ENCODE assay signal across 8 mouse cellular contexts in the genomic region with DNA sequence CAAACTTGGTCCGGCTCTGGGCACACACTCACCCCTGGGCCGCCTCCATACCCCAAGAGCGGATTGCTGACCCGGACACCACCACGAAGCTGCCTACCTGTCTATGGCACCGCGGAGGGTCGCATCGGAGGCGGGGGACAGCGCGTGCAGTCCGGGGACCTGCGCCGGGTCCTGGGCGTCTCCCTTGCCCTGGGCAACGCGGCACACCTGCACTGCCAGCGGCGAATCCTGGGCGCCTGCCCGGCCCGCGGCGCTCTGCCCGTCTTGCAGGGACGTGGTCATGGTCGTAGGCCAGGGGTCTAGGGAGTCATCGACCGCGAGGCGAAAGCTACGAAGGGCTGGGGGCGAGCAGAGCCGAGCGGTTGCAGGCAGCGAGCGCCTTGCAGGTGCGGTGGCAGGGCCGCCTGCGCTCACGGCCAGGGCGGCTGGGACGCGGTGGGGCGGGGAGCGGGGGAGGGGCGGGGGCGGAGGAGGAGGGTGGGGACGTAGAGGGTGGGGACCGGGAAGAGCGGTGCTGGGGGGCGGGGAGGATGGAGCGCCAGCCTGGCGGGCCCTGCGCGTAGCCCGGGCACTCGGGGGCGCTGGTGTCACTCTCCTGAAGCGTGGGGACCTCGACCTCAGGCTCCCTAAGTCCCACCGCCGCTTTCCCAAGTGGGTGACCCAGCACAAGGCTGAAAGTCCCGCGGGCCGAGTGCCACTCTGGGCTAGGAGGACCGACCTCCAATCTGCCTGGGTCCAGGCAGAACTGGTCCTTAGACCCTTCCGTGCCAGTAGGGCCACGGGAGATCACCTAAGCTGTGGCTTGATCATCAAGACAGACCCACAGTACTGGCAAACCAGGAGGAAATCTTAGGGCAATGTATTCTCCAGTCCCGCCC. TPM values are rescaled to one million over a fixed set of nuclear protein-coding genes. Genes with fewer than 3 reads are reported as not detected.
DNase-seq lines count a peak whose midpoint lies in the region; ATAC-seq and TF ChIP-seq lines count a peak whose summit lies in the region.

No protein-coding gene starts in this region.

- in situ Hi-C loops in Patski (cut with MboI; ENCODE audit: low pct_unique_long_range_greater_than_20kb), result no loop called here

- DNase-seq in Patski (ENCODE audit: low read depth, low spot score), result no peak
- DNase-seq in cerebellum, adult 9-10 months, result peak; percentile 14
- DNase-seq in frontal cortex, adult 2 months (ENCODE audit: extremely low spot score in 1 of 2, low spot score in 1 of 2), result peak; percentile 19 to 62
- peak; percentile 55 to 76 for DNase-seq in layer of hippocampus, postnatal 10 days (ENCODE audit: low spot score in 2 of 2)
- DNase-seq in lung, postnatal 10 days, result peak; percentile 88
- peak; percentile 14 for DNase-seq in retina, postnatal 7 days (ENCODE audit: low read depth, low spot score)
- peak; percentile 17 for DNase-seq in urinary bladder, postnatal 10 days (ENCODE audit: low spot score)

- ATAC-seq in Patski, result peak; percentile 75
- peak; percentile 68 to 79 for ATAC-seq in hematopoietic stem cell, adult 5-6 weeks (replicated peaks in 1 of 2; ENCODE audit: insufficient read depth in 1 of 2, low FRiP score in 2 of 2, low TSS enrichment in 1 of 2, low read depth in 1 of 2, poor library complexity in 2 of 2, severe bottlenecking in 2 of 2)

- TF ChIP-seq CTCF in Patski (IDR thresholded peaks at IDR 0.05), result peak; percentile 69

- H3K27me3 ChIP-seq in Patski, result no peaks in the 10 kb centered on the region

- CTCF ChIA-PET in Patski (lab: Charles Lee), result interaction anchor here (0.9 to 1.8 kb wide), 4 partner anchors 47 to 309 kb away, joined by 3 to 4 read pairs (median 3); no protein-coding TSS in a partner anchor

- POLR2A ChIA-PET in Patski (lab: Charles Lee), result no interaction called here

RNA-seq across cellular contexts. Expression of gene Grb14, which starts 2.2 kb away (rescaled TPM):
- polyA plus RNA-seq in Patski (2021), result 7.5 TPM
- 26.5 and 33.3 TPM in 2 replicates for polyA plus RNA-seq in frontal cortex, adult 2 months (2012; rRNA removed)
- total RNA-seq in hematopoietic stem cell, adult 5-6 weeks (2017), result not detected in 2 replicates
- 10 to 100 TPM; 46.7 to 52.5 TPM for total RNA-seq in layer of hippocampus, postnatal 10 days (2021)

Comparison
In these comparisons a context has a peak if more than half of its experiments do, and no peak if none do; other contexts are left out.
1. RNA of gene Grb14, which starts 2.2 kb away (total RNA-seq): 46.7 to 52.5 TPM in layer of hippocampus, postnatal 10 days; not detected in hematopoietic stem cell, adult 5-6 weeks; every median in the first group is over 10 times any median in the second.